Mouse (Mus musculus) kidney, embryonic 16.5 days (tissue): ENCODE data around the gene Gm10715. TPM values are rescaled to one million over a fixed set of nuclear protein-coding genes. Genes with fewer than 3 reads are reported as not detected.

Experiments used
- microRNA-seq: library from miRNA; unstranded; fragments of <30 nt; microRNA quantifications from one replicate; pipeline ENCODE4, GENCODE M21; 2016
- polyA plus RNA-seq: library from polyadenylated mRNA; unstranded; fragments of >200 nt; fragmentation: Nextera tagmentation; extraction: Ambion mirVana; gene quantifications from 2 replicates; pipeline ENCODE4 v1.2.1, GENCODE M21; 2015

Gene Gm10715
- polyA plus RNA-seq, 1 experiment from 2014 or later = not detected

Small RNA genes within 50 kb of the gene (microRNA-seq; reads per million reads assigned to microRNA genes)
- gene Mir101c = not detected

Other genes with a start within 250 kb of the Gm10715 start
- not detected in 2 replicates for gene Gm10722, start 36.0 kb upstream of the Gm10715 start, polyA plus RNA-seq
- gene Gm11168, start 33.5 kb upstream of the Gm10715 start, polyA plus RNA-seq = not detected in 2 replicates
- not detected in 2 replicates for gene Gm10721, start 23.7 kb upstream of the Gm10715 start, polyA plus RNA-seq
- gene Gm10720, start 21.2 kb upstream of the Gm10715 start, polyA plus RNA-seq = not detected in 2 replicates
- gene Gm10719, start 19.5 kb upstream of the Gm10715 start, polyA plus RNA-seq = 0.30 TPM in 1 of 2 replicates, not detected in the other
- gene Gm10718, start 13.3 kb upstream of the Gm10715 start, polyA plus RNA-seq = 0.33 TPM in 1 of 2 replicates, not detected in the other
- not detected in 2 replicates for gene Gm10717, start 11.5 kb upstream of the Gm10715 start, polyA plus RNA-seq
- gene Gm17535, start 2.3 kb upstream of the Gm10715 start, polyA plus RNA-seq = not detected in 2 replicates